ENCODE assay signal across 21 mouse cellular contexts in genomic region chr12:52368466-52368865, GRCm38 (mm10).
DNase-seq lines count a peak whose midpoint lies in the region; ATAC-seq and TF ChIP-seq lines count a peak whose summit lies in the region.
"Had no signal": no experiment of that assay in that cellular context is flagged by ENCODE, and none has a peak within 500 bp of the region (broad histone marks: within the 10 kb centered on the region; RNA-seq: fewer than 3 reads in every experiment).

No protein-coding gene starts in this region.

- H3K27ac ChIP-seq in hindbrain, embryonic 11.5 days (ENCODE audit: low read depth, low read length), result no peak overlapping the region
- no peak overlapping the region for H3K27ac ChIP-seq in hindbrain, embryonic 16.5 days (ENCODE audit: low read depth, low read length)
- H3K27ac ChIP-seq in lung, embryonic 14.5 days (ENCODE audit: low read depth), result no peak overlapping the region
- H3K27ac ChIP-seq in hindbrain, embryonic 13.5 days, result peak overlapping the region; percentile 66; the same call in 1 of the 2 replicates
- H3K27ac ChIP-seq: embryonic facial prominence, embryonic 13.5 days; forebrain, embryonic 13.5 days; gastrocnemius, adult 2 months; limb, embryonic 13.5 days; liver, embryonic 15.5 days; midbrain, embryonic 12.5 days had no signal

- H3K4me3 ChIP-seq in hindbrain, embryonic 11.5 days (ENCODE audit: low read depth, low read length), result no peak overlapping the region
- no peak overlapping the region for H3K4me3 ChIP-seq in hindbrain, embryonic 16.5 days (ENCODE audit: low read length)
- H3K4me3 ChIP-seq in lung, embryonic 14.5 days (ENCODE audit: low read depth, low read length), result no peak overlapping the region
- H3K4me3 ChIP-seq in hindbrain, embryonic 13.5 days, result no peak overlapping the region
- H3K4me3 ChIP-seq: embryonic facial prominence, embryonic 13.5 days; erythroblast, embryonic 14.5 days; forebrain, embryonic 13.5 days; gastrocnemius, adult 2 months; limb, embryonic 13.5 days; liver, embryonic 15.5 days; midbrain, embryonic 12.5 days had no signal

- WGBS in hindbrain, embryonic 11.5 days, result 60% methylated on average over 4 of the region's 4 CpGs
- 71% methylated on average over 4 of the region's 4 CpGs for WGBS in hindbrain, embryonic 16.5 days
- 62% methylated on average over 4 of the region's 4 CpGs for WGBS in lung, embryonic 14.5 days
- WGBS in hindbrain, embryonic 13.5 days, result 61% methylated on average over 4 of the region's 4 CpGs

- TF ChIP-seq CTCF in lung, embryonic 14.5 days (IDR thresholded peaks at IDR 0.05; ENCODE audit: low read depth), result no peak

- no peak for DNase-seq in hindbrain, embryonic 11.5 days (ENCODE audit: low spot score)
- peak; percentile 28 for DNase-seq in lung, embryonic 14.5 days
- DNase-seq in lung, postnatal 14 days, result no peak
- DNase-seq in adrenal gland, adult 2 months, result peak; percentile 85
- DNase-seq in spleen, postnatal 10 days (ENCODE audit: low spot score in 2 of 2), result no peak
- DNase-seq: cerebellum, adult 9-10 months; gastrocnemius, adult 2 months; heart, postnatal 4 days; kidney, adult 9 months; layer of hippocampus, postnatal 36 days; lung, postnatal 10 days; thymus, postnatal 14 days had no signal

- 0 out of 2 replicates have a peak, but pooled peaks have one; percentile 40 for ATAC-seq in hindbrain, embryonic 11.5 days (ENCODE audit: low FRiP score)
- no peak for ATAC-seq in hindbrain, embryonic 16.5 days
- no peak for ATAC-seq in lung, embryonic 14.5 days (ENCODE audit: insufficient read depth)
- no peak for ATAC-seq in hindbrain, embryonic 13.5 days (ENCODE audit: low FRiP score)
- ATAC-seq in monocyte, adult 5-6 weeks (replicated peaks; ENCODE audit: insufficient number of reproducible peaks, low FRiP score, low TSS enrichment, poor library complexity, severe bottlenecking), result no peak
- ATAC-seq: forebrain, embryonic 13.5 days had no signal

- no peaks in the 10 kb centered on the region for H3K9me3 ChIP-seq in hindbrain, embryonic 11.5 days (ENCODE audit: control insufficient read depth, low read length)
- H3K9me3 ChIP-seq in hindbrain, embryonic 16.5 days (ENCODE audit: control insufficient read depth, low read length), result no peaks in the 10 kb centered on the region; the same call in 1 of the 2 replicates
- no peaks in the 10 kb centered on the region for H3K9me3 ChIP-seq in lung, embryonic 14.5 days (ENCODE audit: low read depth, low read length)
- H3K9me3 ChIP-seq in hindbrain, embryonic 13.5 days, result no peaks in the 10 kb centered on the region
- H3K9me3 ChIP-seq: embryonic facial prominence, embryonic 13.5 days; forebrain, embryonic 13.5 days; limb, embryonic 13.5 days; liver, embryonic 15.5 days; midbrain, embryonic 12.5 days had no signal

- H3K9ac ChIP-seq in hindbrain, embryonic 11.5 days (ENCODE audit: low read depth, low read length), result no peak overlapping the region
- H3K9ac ChIP-seq in hindbrain, embryonic 16.5 days (ENCODE audit: low read depth, low read length), result no peak overlapping the region
- no peak overlapping the region for H3K9ac ChIP-seq in lung, embryonic 14.5 days
- H3K9ac ChIP-seq in hindbrain, embryonic 13.5 days, result no peak overlapping the region
- H3K9ac ChIP-seq: embryonic facial prominence, embryonic 13.5 days; forebrain, embryonic 13.5 days; limb, embryonic 13.5 days; liver, embryonic 15.5 days; midbrain, embryonic 12.5 days had no signal

- H3K27me3 ChIP-seq in hindbrain, embryonic 11.5 days (ENCODE audit: control insufficient read depth, insufficient read depth, low read length), result no peaks in the 10 kb centered on the region
- no peaks in the 10 kb centered on the region for H3K27me3 ChIP-seq in hindbrain, embryonic 16.5 days (replicated peaks; ENCODE audit: control insufficient read depth, insufficient read depth, low read length)
- no peaks in the 10 kb centered on the region for H3K27me3 ChIP-seq in lung, embryonic 14.5 days (ENCODE audit: insufficient read depth, low read length)
- no peaks in the 10 kb centered on the region for H3K27me3 ChIP-seq in hindbrain, embryonic 13.5 days
- H3K27me3 ChIP-seq: embryonic facial prominence, embryonic 13.5 days; forebrain, embryonic 13.5 days; limb, embryonic 13.5 days; liver, embryonic 15.5 days; midbrain, embryonic 12.5 days had no signal

- no peaks in the 10 kb centered on the region; the same call in 1 of the 2 replicates for H3K4me1 ChIP-seq in hindbrain, embryonic 11.5 days (replicated peaks; ENCODE audit: control insufficient read depth, insufficient read depth, low read length)
- H3K4me1 ChIP-seq in hindbrain, embryonic 16.5 days (ENCODE audit: control insufficient read depth, insufficient read depth, low read depth, low read length), result peaks cover 2% of the 10 kb centered on the region; the same call in 1 of the 2 replicates
- H3K4me1 ChIP-seq in lung, embryonic 14.5 days (ENCODE audit: insufficient read depth), result 0 out of 2 replicates have a peak, but pooled peaks cover 4% of the 10 kb centered on the region
- peaks cover 18% of the 10 kb centered on the region for H3K4me1 ChIP-seq in hindbrain, embryonic 13.5 days (replicated peaks)
- H3K4me1 ChIP-seq: liver, embryonic 15.5 days; midbrain, embryonic 12.5 days had no signal

- no peaks in the 10 kb centered on the region for H3K36me3 ChIP-seq in hindbrain, embryonic 11.5 days (ENCODE audit: control insufficient read depth, insufficient read depth, low read length)
- no peaks in the 10 kb centered on the region for H3K36me3 ChIP-seq in hindbrain, embryonic 16.5 days (ENCODE audit: control insufficient read depth, insufficient read depth, low read length)
- no peaks in the 10 kb centered on the region for H3K36me3 ChIP-seq in lung, embryonic 14.5 days (ENCODE audit: insufficient read depth)
- no peaks in the 10 kb centered on the region for H3K36me3 ChIP-seq in hindbrain, embryonic 13.5 days
- H3K36me3 ChIP-seq: embryonic facial prominence, embryonic 13.5 days; limb, embryonic 13.5 days; liver, embryonic 15.5 days; midbrain, embryonic 12.5 days had no signal

- H3K4me2 ChIP-seq in hindbrain, embryonic 11.5 days (replicated peaks; ENCODE audit: low read depth, low read length), result no peak overlapping the region
- H3K4me2 ChIP-seq in hindbrain, embryonic 16.5 days (ENCODE audit: low read length), result no peak overlapping the region
- H3K4me2 ChIP-seq in lung, embryonic 14.5 days, result no peak overlapping the region
- no peak overlapping the region for H3K4me2 ChIP-seq in hindbrain, embryonic 13.5 days
- H3K4me2 ChIP-seq: embryonic facial prominence, embryonic 13.5 days; forebrain, embryonic 13.5 days; limb, embryonic 13.5 days; liver, embryonic 15.5 days; midbrain, embryonic 12.5 days had no signal

Comparison
In these comparisons a context has a peak if more than half of its experiments do, and no peak if none do; other contexts are left out.
1. DNase-seq: peak in lung, embryonic 14.5 days (single experiment) and adrenal gland, adult 2 months (single experiment); none in hindbrain, embryonic 11.5 days (single experiment), lung, postnatal 14 days (single experiment) and spleen, postnatal 10 days (0 of 2).